Comparison of ENCODE assay signal across 9 mouse cellular contexts in genomic region chr15:79432328-79432727, GRCm38 (mm10). TPM values are rescaled to one million over a fixed set of nuclear protein-coding genes. Genes with fewer than 3 reads are reported as not detected.
A peak's percentile ranks its signal among the peaks of the same experiment; 100 is the strongest.
DNase-seq lines count a peak whose midpoint lies in the region; ATAC-seq and TF ChIP-seq lines count a peak whose summit lies in the region.
"Had no signal": no experiment of that assay in that cellular context is flagged by ENCODE, and none has a peak within 500 bp of the region (broad histone marks: within the 10 kb centered on the region; RNA-seq: fewer than 3 reads in every experiment).

No protein-coding gene starts in this region.

- H3K27me3 ChIP-seq in liver, adult 2 months (ENCODE audit: control insufficient read depth, insufficient read depth, low read length), result no peaks in the 10 kb centered on the region
- no peaks in the 10 kb centered on the region for H3K27me3 ChIP-seq in embryonic facial prominence, embryonic 14.5 days (replicated peaks; ENCODE audit: control insufficient read depth, insufficient read depth, low read length)
- no peaks in the 10 kb centered on the region for H3K27me3 ChIP-seq in liver, embryonic 15.5 days

- no peak for DNase-seq in gastrocnemius, adult 2 months
- DNase-seq in gastrocnemius, postnatal 36 days, result no peak
- no peak for DNase-seq in liver, adult 2 months (ENCODE audit: extremely low read depth, low read depth, low spot score)
- DNase-seq in liver, result no peak
- DNase-seq in embryonic facial prominence, embryonic 14.5 days (ENCODE audit: low spot score), result no peak
- DNase-seq in MN1 (ENCODE audit: low spot score), result no peak
- no peak for DNase-seq in gastrocnemius, postnatal 4 days (ENCODE audit: low spot score in 2 of 2)
- DNase-seq: gastrocnemius, postnatal 14 days had no signal

- TF ChIP-seq POLR2A in liver, adult 2 months (IDR thresholded peaks at IDR 0.05; ENCODE audit: extremely low read depth, insufficient read depth, low read length), result no peak

- H3K79me2 ChIP-seq in liver, adult 2 months (ENCODE audit: control insufficient read depth, insufficient read depth, low read length), result no peaks in the 10 kb centered on the region; the same call in 1 of the 2 replicates

- no peak overlapping the region; the same call in 1 of the 2 replicates for H3K4me3 ChIP-seq in gastrocnemius, adult 2 months
- H3K4me3 ChIP-seq in liver, adult 2 months (ENCODE audit: insufficient read depth, low read depth, low read length), result no peak overlapping the region
- no peak overlapping the region for H3K4me3 ChIP-seq in embryonic facial prominence, embryonic 14.5 days (ENCODE audit: low read depth, low read length)
- no peak overlapping the region for H3K4me3 ChIP-seq in liver, embryonic 15.5 days (replicated peaks)

- H3K27ac ChIP-seq in gastrocnemius, adult 2 months, result peak overlapping the region; percentile 69
- H3K27ac ChIP-seq in liver, adult 2 months (replicated peaks; ENCODE audit: insufficient read depth, low read depth, low read length), result 0 out of 2 replicates have a peak overlapping the region, but pooled peaks have one; percentile 11
- peak overlapping the region; percentile 68 for H3K27ac ChIP-seq in embryonic facial prominence, embryonic 14.5 days (replicated peaks; ENCODE audit: low read depth, low read length)
- H3K27ac ChIP-seq in liver, embryonic 15.5 days (replicated peaks), result peak overlapping the region; percentile 29; the same call in 1 of the 2 replicates

- 66% methylated on average over 11 of the region's 11 CpGs for WGBS in liver, adult 2 months
- 92% methylated on average over 11 of the region's 11 CpGs for WGBS in embryonic facial prominence, embryonic 14.5 days
- 35% methylated on average over 11 of the region's 11 CpGs for WGBS in liver, embryonic 15.5 days (ENCODE audit: insufficient replicate concordance)

- peaks cover 7% of the 10 kb centered on the region; the same call in 1 of the 2 replicates for H3K36me3 ChIP-seq in liver, adult 2 months (ENCODE audit: control insufficient read depth, insufficient read depth, low read length)
- peaks cover 94% of the 10 kb centered on the region for H3K36me3 ChIP-seq in embryonic facial prominence, embryonic 14.5 days (ENCODE audit: control insufficient read depth, insufficient read depth, low read length)
- peaks cover 17% of the 10 kb centered on the region for H3K36me3 ChIP-seq in liver, embryonic 15.5 days (replicated peaks)

- peaks cover 10% of the 10 kb centered on the region for H3K4me1 ChIP-seq in liver, adult 2 months (ENCODE audit: control insufficient read depth, insufficient read depth, low read length)
- H3K4me1 ChIP-seq in embryonic facial prominence, embryonic 14.5 days (ENCODE audit: control insufficient read depth, insufficient read depth, low read length), result 0 out of 2 replicates have a peak, but pooled peaks cover 3% of the 10 kb centered on the region
- peaks cover 51% of the 10 kb centered on the region for H3K4me1 ChIP-seq in liver, embryonic 15.5 days (replicated peaks)

- no peaks in the 10 kb centered on the region for H3K9me3 ChIP-seq in embryonic facial prominence, embryonic 14.5 days (ENCODE audit: control insufficient read depth, low read length)
- H3K9me3 ChIP-seq in liver, embryonic 15.5 days (replicated peaks), result no peaks in the 10 kb centered on the region

- TF ChIP-seq CTCF in gastrocnemius, adult 2 months (IDR thresholded peaks at IDR 0.05), result no peak
- TF ChIP-seq CTCF in liver, adult 2 months (IDR thresholded peaks at IDR 0.05; ENCODE audit: low read depth, low read length), result no peak

- H3K4me2 ChIP-seq in embryonic facial prominence, embryonic 14.5 days (ENCODE audit: low read depth, low read length), result no peak overlapping the region
- peak overlapping the region; percentile 29 for H3K4me2 ChIP-seq in liver, embryonic 15.5 days

- H3K9ac ChIP-seq in liver, adult 2 months (ENCODE audit: low read depth, low read length), result no peak overlapping the region
- no peak overlapping the region for H3K9ac ChIP-seq in embryonic facial prominence, embryonic 14.5 days (ENCODE audit: low read depth, low read length)
- no peak overlapping the region for H3K9ac ChIP-seq in liver, embryonic 15.5 days

- intact Hi-C loops in gastrocnemius, adult 2 months (cut with DNase I), result no loop called here
- intact Hi-C loops in gastrocnemius, postnatal 36 days (cut with DNase I), result no loop called here

- ATAC-seq in embryonic facial prominence, embryonic 14.5 days (ENCODE audit: low read depth), result no peak
- ATAC-seq in liver, embryonic 15.5 days (ENCODE audit: insufficient read depth), result no peak

RNA-seq across cellular contexts. Expression of gene Csnk1e, which starts 23.0 kb away (rescaled TPM):
- total RNA-seq in gastrocnemius, adult 2 months (2021), result 10 to 100 TPM; 41.8 to 61.4 TPM
- 10 to 100 TPM; 46.7 to 50.7 TPM for total RNA-seq in gastrocnemius, postnatal 36 days (2021)
- 4.3 and 6.8 TPM in 2 replicates for total RNA-seq in liver, adult 2 months (2014; rRNA removed)
- 4.7 and 6.6 TPM in 2 replicates for polyA plus RNA-seq in liver, adult 2 months (2012; rRNA removed)
- 75.3 and 76.3 TPM in 2 replicates for polyA plus RNA-seq in embryonic facial prominence, embryonic 14.5 days (2014; fragmentation: Nextera tagmentation; extraction: Ambion mirVana)
- 8.0 and 9.2 TPM in 2 replicates for polyA plus RNA-seq in liver, embryonic 15.5 days (2015; fragmentation: Nextera tagmentation; extraction: Ambion mirVana)
- total RNA-seq in gastrocnemius, postnatal 4 days (2021), result 10 to 100 TPM; 81.1 to 89.2 TPM

RNA-seq across cellular contexts. Expression of gene Tmem184b, which starts 29.0 kb away (rescaled TPM):
- 10 to 100 TPM; 26.1 to 36.7 TPM for total RNA-seq in gastrocnemius, adult 2 months (2021)
- total RNA-seq in gastrocnemius, postnatal 36 days (2021), result 10 to 100 TPM; 23.2 to 30.0 TPM
- total RNA-seq in liver, adult 2 months (2014; rRNA removed), result 6.0 and 10.1 TPM in 2 replicates
- 46.8 and 48.7 TPM in 2 replicates for polyA plus RNA-seq in liver, adult 2 months (2012; rRNA removed)
- 73.0 and 77.6 TPM in 2 replicates for polyA plus RNA-seq in embryonic facial prominence, embryonic 14.5 days (2014; fragmentation: Nextera tagmentation; extraction: Ambion mirVana)
- polyA plus RNA-seq in liver, embryonic 15.5 days (2015; fragmentation: Nextera tagmentation; extraction: Ambion mirVana), result 11.6 and 11.7 TPM in 2 replicates
- total RNA-seq in gastrocnemius, postnatal 4 days (2021), result 10 to 100 TPM; 72.4 to 77.4 TPM

Comparison
In these comparisons a context has a peak if more than half of its experiments do, and no peak if none do; other contexts are left out.
1. H3K27ac ChIP-seq: peak in every context shown above with its lines; median percentile 69 in gastrocnemius, adult 2 months; 68 in embryonic facial prominence, embryonic 14.5 days; 29 in liver, embryonic 15.5 days; 11 in liver, adult 2 months.